Mouse (Mus musculus) forebrain, embryonic 15.5 days (tissue): ENCODE results near the gene Krtap13-1. TPM values are rescaled to one million over a fixed set of nuclear protein-coding genes. Genes with fewer than 3 reads are reported as not detected.
A peak's percentile ranks its signal among the peaks of the same experiment; 100 is the strongest.
"Not testable (repeated sequence)": the region's sequence is repeated elsewhere in the genome, so short reads cannot be mapped to it uniquely, and the experiment has no call there.

Experiments
- ATAC-seq: fragments of 200-750 bp; cut with Nextera tagmentation; replicated peaks from 2 replicates; pipeline ENCODE4 v1.8.0; 2017; ENCODE audit warnings: mild to moderate bottlenecking, moderate TSS enrichment, moderate library complexity
- H3K27ac ChIP-seq: fragments of 300-500 bp; sonication (generic); replicated peaks from 2 replicates; pipeline ENCODE4 v1.5.1; 2015; ENCODE audit warnings: mild to moderate bottlenecking, inconsistent platforms
- H3K27me3 ChIP-seq: fragments of 300-500 bp; sonication (generic); 2 replicates; pipeline ENCODE4 v1.6.1; 2015; ENCODE audit warnings: inconsistent platforms
- H3K36me3 ChIP-seq: fragments of 300-500 bp; sonication (generic); 2 replicates; pipeline ENCODE4 v1.6.1; 2015; ENCODE audit warnings: mild to moderate bottlenecking, inconsistent platforms
- H3K4me1 ChIP-seq: fragments of 300-500 bp; sonication (generic); 2 replicates; pipeline ENCODE4 v1.6.1; 2015; ENCODE audit warnings: inconsistent platforms
- H3K4me2 ChIP-seq: fragments of 300-500 bp; sonication (generic); replicated peaks from 2 replicates; pipeline ENCODE4 v1.6.1; 2015; ENCODE audit warnings: mild to moderate bottlenecking, inconsistent platforms
- H3K4me3 ChIP-seq: fragments of 300-500 bp; sonication (generic); 2 replicates; pipeline ENCODE4 v1.5.1; 2015; ENCODE audit warnings: mild to moderate bottlenecking, inconsistent platforms
- H3K9ac ChIP-seq: fragments of 300-500 bp; sonication (generic); replicated peaks from 2 replicates; pipeline ENCODE4 v1.6.1; 2015; ENCODE audit warnings: mild to moderate bottlenecking, inconsistent platforms
- H3K9me3 ChIP-seq: fragments of 300-500 bp; sonication (generic); 2 replicates; pipeline ENCODE4 v1.6.1; 2016; ENCODE audit warnings: inconsistent platforms
- WGBS: fragments of 180-500 bp; shearing (Covaris S2); methylation state at CpG from one replicate; pipeline ENCODE4 v1.1.7; 2015; ENCODE audit warnings: mixed read lengths; 5-methylcytosine and 5-hydroxymethylcytosine counted together
- polyA plus RNA-seq: library from polyadenylated mRNA; unstranded; fragments of >200 nt; fragmentation: Nextera tagmentation; extraction: Ambion mirVana; gene quantifications from 2 replicates; pipeline ENCODE4 v1.2.1, GENCODE M21; 2015

Krtap13-1 gene
- polyA plus RNA-seq, 1 experiment from 2014 or later = not detected

DNA sequence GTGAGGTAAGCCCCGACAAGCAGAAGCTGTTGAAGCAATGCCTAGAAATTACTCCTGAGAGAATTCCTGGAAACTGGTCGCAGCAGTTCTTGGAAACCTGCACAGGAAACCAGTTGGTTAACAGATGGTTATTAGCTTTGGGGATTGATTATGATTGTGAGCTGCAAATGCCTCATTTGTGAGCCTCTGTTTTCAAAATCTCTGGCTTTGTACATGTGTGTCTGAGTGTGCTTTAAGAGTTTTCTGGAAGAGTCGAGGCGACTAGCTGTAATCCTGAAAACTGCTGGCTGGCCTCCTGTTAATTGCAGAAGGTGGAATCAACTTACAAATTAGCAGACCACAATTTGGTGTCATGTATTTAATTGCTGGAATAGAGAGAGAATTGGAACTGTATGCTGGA is 19.3 kb downstream of the Krtap13-1 start:
- WGBS = 54% methylated on average over 4 of the region's 4 CpGs
- peak; percentile 57 for ATAC-seq
- Histone ChIP-seq H3K27ac (no peak overlapping the region), H3K9me3 (no peaks in the 10 kb centered on the region), H3K36me3 (no peaks in the 10 kb centered on the region), H3K4me1 (no peaks in the 10 kb centered on the region), H3K27me3 (no peaks in the 10 kb centered on the region), H3K4me3 (no peak overlapping the region), H3K9ac (no peak overlapping the region), H3K4me2 (no peak overlapping the region)

DNA sequence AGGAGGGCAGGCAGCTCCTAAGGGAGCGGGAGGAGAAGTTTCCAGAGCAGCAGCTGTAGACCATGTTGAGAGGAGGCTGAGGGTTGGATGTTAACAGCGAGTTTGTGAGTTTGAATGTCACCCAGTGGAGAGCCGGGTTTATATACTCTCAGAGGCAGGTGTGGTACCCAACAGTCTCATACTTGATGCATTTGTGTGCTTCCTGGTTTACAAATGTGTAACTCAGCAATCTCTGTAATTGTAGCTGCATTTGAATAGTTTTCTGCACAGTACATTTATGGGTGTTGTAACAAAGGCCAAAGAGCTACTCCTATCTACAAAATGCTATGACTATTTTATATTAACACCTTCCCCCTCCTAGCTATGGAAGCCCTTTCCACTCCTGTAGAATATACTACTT is 22.9 kb downstream of the Krtap13-1 start, which contains the start of gene Krtap13:
TSS of gene Krtap13 (minus strand) at position 101 of the 400 bp plus-strand sequence.
- ATAC-seq, H3K36me3 ChIP-seq, H3K4me1 ChIP-seq, H3K27me3 ChIP-seq, H3K9me3 ChIP-seq, H3K9ac ChIP-seq, H3K27ac ChIP-seq, H3K4me2 ChIP-seq, H3K4me3 ChIP-seq: not testable (repeated sequence)
- WGBS = 92% methylated on average over 3 of the region's 3 CpGs

DNA sequence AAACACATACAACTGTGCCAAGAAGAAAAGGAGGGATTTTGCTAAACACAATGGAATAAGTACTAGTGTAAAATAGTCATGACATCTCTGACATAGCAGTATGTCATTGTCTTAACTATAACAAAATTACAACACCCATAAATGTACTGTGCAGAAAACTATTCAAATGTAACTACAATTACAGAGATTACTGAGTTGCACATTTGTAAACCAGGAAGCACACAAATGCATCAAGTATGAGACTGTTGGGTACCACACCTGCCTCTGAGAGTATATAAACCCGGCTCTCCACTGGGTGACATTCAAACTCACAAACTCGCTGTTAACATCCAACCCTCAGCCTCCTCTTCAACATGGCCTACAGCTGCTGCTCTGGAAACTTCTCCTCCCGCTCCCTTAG is 29.9 kb downstream of the Krtap13-1 start, which contains the start of gene 2310034C09Rik:
TSS of gene 2310034C09Rik (plus strand) at position 301 of the 400 bp plus-strand sequence.
- not testable (repeated sequence) for H3K27ac ChIP-seq, H3K4me1 ChIP-seq, H3K4me2 ChIP-seq, H3K9ac ChIP-seq, H3K36me3 ChIP-seq, H3K27me3 ChIP-seq, H3K9me3 ChIP-seq, ATAC-seq, H3K4me3 ChIP-seq
- 94% methylated on average over 3 of the region's 3 CpGs for WGBS

DNA sequence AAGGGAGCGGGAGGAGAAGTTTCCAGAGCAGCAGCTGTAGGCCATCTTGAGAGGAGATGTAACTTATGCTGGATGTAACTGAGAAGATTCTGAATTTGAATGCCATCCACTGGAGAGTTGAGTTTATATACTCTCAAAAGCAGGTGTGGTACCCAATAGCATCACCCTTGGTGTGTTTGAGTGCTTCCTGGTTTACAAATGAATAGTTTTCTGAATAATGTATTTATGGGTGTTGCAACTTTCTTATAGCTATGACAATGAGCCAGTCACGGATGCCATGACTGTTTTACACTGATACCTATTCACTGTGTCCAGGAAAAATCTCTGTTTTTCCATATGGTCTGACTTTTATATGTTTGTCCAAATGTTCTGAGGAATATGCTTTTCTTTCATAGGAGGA is 45.4 kb downstream of the Krtap13-1 start, which contains the start of gene 2310057N15Rik:
TSS of gene 2310057N15Rik (minus strand) at position 101 of the 400 bp plus-strand sequence.
- no peak for ATAC-seq
- Histone ChIP-seq H3K4me3 (no peak within 1 kb of the TSS), H3K27me3 (no peaks in the 10 kb centered on the region), H3K36me3 (no peaks in the 10 kb centered on the region), H3K9me3 (no peaks in the 10 kb centered on the region), H3K4me1 (no peaks in the 10 kb centered on the region), H3K4me2 (no peak within 1 kb of the TSS), H3K9ac (no peak within 1 kb of the TSS), H3K27ac (no peak within 1 kb of the TSS)
- WGBS = 82% methylated on average over 2 of the region's 2 CpGs

DNA sequence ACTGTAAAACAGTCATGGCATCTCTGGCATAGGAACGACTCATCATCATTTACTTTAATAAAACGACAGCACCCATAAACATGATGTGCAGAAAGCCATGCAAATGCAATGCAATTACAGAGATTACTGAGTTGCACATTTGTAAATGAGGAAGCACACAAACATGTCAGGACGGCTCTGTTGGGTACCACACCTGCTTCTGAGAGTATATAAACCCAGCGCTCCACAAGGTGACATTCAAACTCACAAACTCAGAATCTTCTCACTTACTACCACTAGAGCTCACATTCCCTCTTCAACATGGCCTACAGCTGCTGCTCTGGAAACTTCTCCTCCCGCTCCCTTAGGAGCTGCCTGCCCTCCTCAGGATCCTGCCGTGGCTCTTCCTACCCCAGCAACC is 48.9 kb downstream of the Krtap13-1 start, which contains the start of gene Gm5965:
TSS of gene Gm5965 (plus strand) at position 301 of the 400 bp plus-strand sequence.
- H3K27ac ChIP-seq = no peak within 1 kb of the TSS
- H3K4me1 ChIP-seq = no peaks in the 10 kb centered on the region
- no peaks in the 10 kb centered on the region for H3K36me3 ChIP-seq
- H3K27me3 ChIP-seq = no peaks in the 10 kb centered on the region
- H3K9me3 ChIP-seq = no peaks in the 10 kb centered on the region
- ATAC-seq = no peak
- H3K9ac ChIP-seq = no peak within 1 kb of the TSS
- WGBS = 93% methylated on average over 6 of the region's 6 CpGs
- no peak within 1 kb of the TSS for H3K4me2 ChIP-seq
- H3K4me3 ChIP-seq = no peak within 1 kb of the TSS

Other genes starting within 250 kb of the Krtap13-1 start
- gene Cldn17, start 221.9 kb upstream of the Krtap13-1 start, polyA plus RNA-seq = not detected in 2 replicates
- not detected in 2 replicates for gene Cldn8, start 165.7 kb upstream of the Krtap13-1 start, polyA plus RNA-seq
- gene Krtap24-1, start 116.6 kb upstream of the Krtap13-1 start, polyA plus RNA-seq = not detected in 2 replicates
- not detected in 2 replicates for gene 2310079G19Rik, start 101.2 kb upstream of the Krtap13-1 start, polyA plus RNA-seq
- not detected in 2 replicates for gene Krtap26-1, start 81.1 kb upstream of the Krtap13-1 start, polyA plus RNA-seq
- gene Krtap27-1, start 57.2 kb upstream of the Krtap13-1 start, polyA plus RNA-seq = not detected in 2 replicates
- gene 2310061N02Rik, start 20.9 kb upstream of the Krtap13-1 start, polyA plus RNA-seq = not detected in 2 replicates
- not detected in 2 replicates for gene Krtap13, start 22.8 kb downstream of the Krtap13-1 start, polyA plus RNA-seq
- gene 2310034C09Rik, start 30.0 kb downstream of the Krtap13-1 start, polyA plus RNA-seq = not detected in 2 replicates
- gene 2310057N15Rik, start 45.3 kb downstream of the Krtap13-1 start, polyA plus RNA-seq = not detected in 2 replicates
- gene Gm5965, start 49.0 kb downstream of the Krtap13-1 start, polyA plus RNA-seq = not detected in 2 replicates
- not detected in 2 replicates for gene Gm20741, start 83.4 kb downstream of the Krtap13-1 start, polyA plus RNA-seq
- gene Krtap15, start 91.4 kb downstream of the Krtap13-1 start, polyA plus RNA-seq = not detected in 2 replicates
- gene Krtap14, start 97.3 kb downstream of the Krtap13-1 start, polyA plus RNA-seq = not detected in 2 replicates
- not detected in 2 replicates for gene Krtap19-1, start 140.5 kb downstream of the Krtap13-1 start, polyA plus RNA-seq
- not detected in 2 replicates for gene Krtap19-2, start 145.4 kb downstream of the Krtap13-1 start, polyA plus RNA-seq
- not detected in 2 replicates for gene Krtap19-3, start 149.2 kb downstream of the Krtap13-1 start, polyA plus RNA-seq
- not detected in 2 replicates for gene Krtap19-4, start 156.2 kb downstream of the Krtap13-1 start, polyA plus RNA-seq
- gene Krtap19-5, start 167.6 kb downstream of the Krtap13-1 start, polyA plus RNA-seq = not detected in 2 replicates
- gene Krtap19-9b, start 203.4 kb downstream of the Krtap13-1 start, polyA plus RNA-seq = not detected in 2 replicates
- not detected in 2 replicates for gene Krtap16-3, start 234.0 kb downstream of the Krtap13-1 start, polyA plus RNA-seq